Mouse (Mus musculus) adrenal gland, adult 10 weeks (tissue): Measurements from ENCODE around the gene Ndnf. TPM values are rescaled to one million over a fixed set of nuclear protein-coding genes. Genes with fewer than 3 reads are reported as not detected.

Experiments
- polyA plus RNA-seq: library from polyadenylated mRNA; stranded (reverse); fragments of 350-450 nt; fragmentation: Illumina TruSeq; extraction: RNeasy Lipid Tissue Mini Kit (QIAGEN cat#74804); gene quantifications from one replicate; pipeline ENCODE4 v1.2.3, GENCODE M21; 2014; ENCODE audit warnings: low read depth, low replicate concordance

Ndnf gene
- 1.5 TPM for polyA plus RNA-seq

DNA sequence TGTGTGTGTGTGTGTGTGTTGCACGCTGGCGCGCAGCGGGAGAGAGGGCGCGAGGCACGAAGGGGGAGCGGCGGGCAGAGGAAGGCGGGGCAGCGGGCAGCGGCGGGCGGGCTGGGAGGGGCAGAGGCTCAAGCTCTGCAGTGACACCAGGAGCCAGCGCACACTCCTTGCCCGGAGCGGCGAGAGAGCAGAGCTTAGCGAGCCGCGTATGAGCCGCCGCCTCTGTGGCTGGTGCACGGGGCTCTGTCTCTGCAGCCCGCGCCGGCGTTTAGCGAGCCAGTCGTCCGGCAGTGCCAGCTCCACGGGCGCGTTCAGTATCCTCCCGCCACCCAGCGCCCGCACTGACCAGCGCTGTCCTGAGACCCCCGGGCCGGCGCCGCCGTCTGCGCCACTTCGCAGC, at the start of gene Ndnf:
TSS of gene Ndnf (plus strand) at position 140 of the 400 bp plus-strand sequence.

Other genes starting within 250 kb of the Ndnf start
- gene Tnip3, start 146.3 kb upstream of the Ndnf start, polyA plus RNA-seq, result 0.41 TPM
- gene Prdm5, start 107.4 kb downstream of the Ndnf start, polyA plus RNA-seq, result 12.5 TPM